Mouse (Mus musculus) testis, postnatal 14 days (tissue): ENCODE measurements around the gene Olfr969.
"Not testable (repeated sequence)": the region's sequence is repeated elsewhere in the genome, so short reads cannot be mapped to it uniquely, and the experiment has no call there.

Source experiments
- DNase-seq: peaks from one replicate; pipeline ENCODE4 v3.0.0; 2021; ENCODE audit warnings: low spot score

Gene Olfr969

DNA sequence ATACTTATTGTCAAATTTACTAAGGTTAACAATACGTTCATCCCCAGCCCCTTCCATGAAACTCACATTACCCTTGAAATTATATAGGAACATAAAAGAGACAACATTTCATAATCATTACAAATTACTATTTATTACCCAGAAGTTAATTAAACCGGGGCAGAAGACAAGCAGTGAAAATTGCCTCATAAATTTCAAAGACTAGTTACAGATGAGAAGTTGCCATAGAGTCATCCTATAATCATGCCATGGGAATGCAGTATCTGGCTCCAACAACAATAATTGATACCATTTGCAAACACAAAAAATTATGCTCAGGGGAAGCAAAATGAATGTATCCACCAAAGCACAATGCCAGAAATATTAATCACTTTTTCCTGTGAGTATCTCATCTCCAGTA is at the start of gene Olfr969:
Olfr969 (plus strand) TSS at position 388 of the 400 bp plus-strand sequence.
- DNase-seq, result no peak

DNA sequence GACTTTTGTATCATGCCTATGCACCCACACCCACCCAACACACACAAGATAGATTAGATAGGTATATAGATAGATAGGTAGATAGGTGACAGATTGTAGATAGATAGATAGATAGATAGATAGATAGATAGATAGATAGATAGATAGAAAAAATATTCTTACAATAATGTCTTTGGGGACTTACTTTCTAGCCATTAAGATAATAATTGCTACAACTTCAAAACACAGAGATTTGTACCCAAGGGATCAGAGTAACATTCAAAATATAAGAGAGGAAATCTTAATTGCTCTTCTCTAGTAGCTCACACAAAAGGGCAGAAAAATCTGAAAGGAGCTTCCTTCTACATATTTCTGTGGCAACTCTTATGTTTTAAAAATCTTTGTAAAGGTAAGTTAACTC is 44.8 kb upstream of the Olfr969 start, which contains the start of gene Olfr967:
Olfr967 (plus strand) TSS at position 301 of the 400 bp plus-strand sequence.
- DNase-seq, result no peak

DNA sequence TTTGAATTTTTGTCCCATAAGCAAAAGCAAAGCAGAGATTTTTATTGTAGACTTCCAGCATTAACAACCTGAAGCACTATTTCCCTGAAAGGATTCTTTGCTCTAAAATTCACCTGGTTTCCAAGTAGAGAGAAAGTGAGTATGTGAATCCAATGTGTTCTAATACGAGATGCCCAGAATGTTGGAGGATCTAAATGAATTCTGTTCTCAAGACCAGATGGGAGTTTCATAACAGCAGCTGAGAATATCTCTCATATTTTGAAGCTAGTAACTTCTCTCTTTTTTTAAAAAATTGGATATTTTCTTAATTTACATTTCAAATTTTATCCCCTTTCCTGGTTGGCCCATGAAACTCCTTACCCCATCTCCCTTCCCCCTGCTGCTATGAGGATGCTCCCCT is 44.3 kb upstream of the Olfr969 start:
- no peak for DNase-seq

DNA sequence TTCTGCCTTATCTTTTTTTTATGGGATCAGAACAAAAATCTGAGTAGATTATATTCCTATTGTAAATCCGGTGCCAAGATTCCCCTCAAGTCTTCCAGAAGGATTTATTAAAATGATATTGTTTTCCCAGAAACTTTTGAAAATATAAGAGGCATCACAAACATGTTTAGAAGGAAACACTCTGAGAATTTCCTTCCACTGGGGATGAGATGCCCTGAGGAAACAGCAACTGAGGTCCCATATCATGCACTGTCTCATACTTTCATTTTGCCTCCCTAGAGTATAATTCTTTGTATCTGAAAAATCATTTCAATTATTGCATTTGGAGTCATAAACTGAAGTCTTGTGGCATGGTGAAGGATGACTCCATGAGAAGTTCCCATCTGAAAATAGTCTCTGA is 7.6 kb upstream of the Olfr969 start, which contains the start of gene Olfr968:
Olfr968 (minus strand) TSS at position 101 of the 400 bp plus-strand sequence.
- DNase-seq, result no peak

DNA sequence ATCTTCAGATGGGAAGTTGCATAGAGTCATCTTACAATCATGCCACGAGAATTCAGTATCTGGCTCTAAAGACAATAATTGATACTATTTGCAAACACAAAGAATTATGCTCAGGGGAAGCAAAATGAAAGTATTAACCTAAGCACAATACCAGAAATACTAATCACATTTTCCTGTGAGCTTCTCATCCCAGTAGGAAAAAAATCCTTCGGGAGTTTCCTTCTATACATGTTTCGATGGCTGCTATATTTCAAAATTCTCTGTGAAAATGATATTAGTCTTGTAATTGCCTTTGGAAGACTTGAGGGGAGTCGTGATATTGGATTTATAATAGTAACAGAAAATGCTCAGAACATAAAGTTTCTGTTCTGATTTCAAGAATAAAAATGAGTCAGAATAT is 17.8 kb downstream of the Olfr969 start, which contains the start of gene Olfr970:
Olfr970 (plus strand) TSS at position 301 of the 400 bp plus-strand sequence.
- no peak for DNase-seq

DNA sequence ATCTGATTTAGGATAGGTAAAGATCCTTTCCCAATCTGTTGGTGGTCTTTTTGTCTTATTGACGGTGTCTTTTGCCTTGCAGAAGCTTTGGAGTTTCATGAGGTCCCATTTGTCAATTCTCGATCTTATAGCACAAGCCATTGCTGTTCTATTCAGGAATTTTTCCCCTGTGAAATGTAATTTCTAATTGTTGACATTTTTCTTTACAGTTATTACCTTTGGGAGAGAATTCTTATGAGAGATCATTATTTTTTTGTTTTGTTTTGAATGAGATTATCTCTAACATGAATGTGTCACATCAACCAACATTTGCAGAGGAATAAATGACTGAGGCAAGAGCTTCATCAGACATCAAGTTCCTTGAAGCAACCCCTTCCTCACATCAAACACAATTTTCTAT is 45.8 kb downstream of the Olfr969 start, which contains the start of gene Olfr971:
Olfr971 (plus strand) TSS at position 301 of the 400 bp plus-strand sequence.
- not testable (repeated sequence) for DNase-seq
